Mouse (Mus musculus) kidney, adult 18-20 months (tissue): ENCODE results near the gene Ackr2.

Experiments used
- DNase-seq: peaks from one replicate; pipeline ENCODE4 v3.0.0; 2021

Ackr2 gene

DNA sequence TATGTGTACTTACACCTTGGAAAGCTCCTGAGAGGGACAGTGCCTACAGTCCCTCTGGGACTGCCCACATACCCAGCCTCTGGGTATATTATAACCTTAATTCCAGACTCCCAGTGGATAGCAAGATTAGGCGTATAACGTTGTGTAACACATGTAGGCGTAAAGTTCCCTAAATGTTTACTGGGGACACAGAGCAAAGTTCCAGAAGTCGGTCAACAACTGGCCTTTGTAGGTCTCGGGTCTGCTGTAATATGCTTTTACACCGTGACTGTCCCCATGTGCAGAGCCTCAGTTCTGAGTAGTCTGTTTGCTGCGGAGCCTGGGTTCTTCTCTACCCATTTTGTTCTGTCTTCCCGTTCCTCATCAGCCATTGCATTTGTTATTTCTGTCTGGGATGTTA, 25.3 kb downstream of the Ackr2 start:
- DNase-seq: no peak

DNA sequence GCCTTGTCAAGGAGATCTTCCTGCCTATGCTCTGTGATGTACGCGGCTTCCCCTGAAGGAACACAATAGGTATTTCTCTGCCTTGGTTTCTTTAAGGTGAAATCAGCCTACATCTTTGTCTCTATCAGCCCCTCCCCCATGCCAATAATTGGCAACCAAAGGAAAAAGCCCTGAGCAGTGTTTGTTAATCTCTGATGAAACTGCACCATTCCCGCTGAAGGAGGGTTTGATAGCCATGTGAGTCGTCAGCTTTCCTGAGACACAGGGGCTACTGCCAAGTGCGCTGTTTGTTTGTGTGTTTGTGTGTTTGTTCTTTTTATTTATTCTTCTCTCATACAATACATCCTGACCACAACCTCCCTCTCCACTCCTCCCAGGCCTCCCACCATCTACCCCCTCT, 25.8 kb downstream of the Ackr2 start:
- DNase-seq: no peak

DNA sequence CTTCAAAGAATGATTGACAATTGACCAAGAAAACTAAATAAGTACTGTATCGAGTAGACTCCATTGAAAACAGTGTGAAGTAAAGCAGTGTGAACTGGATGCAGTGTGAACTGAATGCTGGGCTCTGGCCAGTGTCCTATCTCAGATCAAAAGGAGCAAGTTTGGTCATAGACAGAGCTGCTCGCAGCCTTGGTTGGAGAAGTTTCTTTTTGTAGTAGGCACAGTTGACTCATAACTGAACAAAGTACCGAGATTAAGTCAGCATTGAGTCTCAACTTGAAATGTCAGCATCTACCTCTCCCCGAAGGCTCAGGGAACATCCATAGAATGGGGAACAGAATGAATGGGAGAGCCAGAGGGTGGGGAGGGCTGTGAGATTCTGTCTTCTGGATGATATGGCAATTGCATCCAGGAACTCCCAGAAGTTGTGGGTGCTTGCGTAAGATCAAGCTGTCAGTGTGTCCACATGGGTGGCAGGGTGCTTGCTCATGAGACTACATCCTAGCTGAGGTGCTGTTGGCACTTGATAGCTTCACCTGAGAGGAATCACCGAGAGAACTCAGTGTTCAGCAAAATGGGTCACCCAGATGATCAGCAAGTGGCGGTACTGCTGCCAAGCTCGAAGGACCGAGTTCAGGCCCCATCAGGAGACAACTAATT, 26.9 kb downstream of the Ackr2 start:
- no peak for DNase-seq

DNA sequence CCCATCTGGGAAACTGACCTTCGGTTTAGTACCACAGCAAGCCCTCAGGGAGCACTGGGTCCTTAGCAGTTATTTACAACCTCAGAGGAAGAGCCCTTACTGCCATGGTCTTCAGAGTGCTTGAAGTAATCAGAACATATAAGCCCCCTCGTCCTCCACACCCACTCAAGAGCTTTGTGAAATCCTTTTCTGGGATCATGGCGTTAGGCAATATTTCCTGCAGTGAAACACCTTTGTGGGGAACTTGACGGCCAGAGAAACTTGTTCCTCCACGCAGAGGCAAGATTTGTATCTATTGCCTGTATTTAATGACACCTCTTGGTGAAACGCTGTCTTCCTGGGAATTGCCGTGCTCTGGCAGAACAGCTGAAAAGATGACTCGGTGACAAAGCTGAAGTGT, 27.8 kb downstream of the Ackr2 start:
- no peak for DNase-seq

DNA sequence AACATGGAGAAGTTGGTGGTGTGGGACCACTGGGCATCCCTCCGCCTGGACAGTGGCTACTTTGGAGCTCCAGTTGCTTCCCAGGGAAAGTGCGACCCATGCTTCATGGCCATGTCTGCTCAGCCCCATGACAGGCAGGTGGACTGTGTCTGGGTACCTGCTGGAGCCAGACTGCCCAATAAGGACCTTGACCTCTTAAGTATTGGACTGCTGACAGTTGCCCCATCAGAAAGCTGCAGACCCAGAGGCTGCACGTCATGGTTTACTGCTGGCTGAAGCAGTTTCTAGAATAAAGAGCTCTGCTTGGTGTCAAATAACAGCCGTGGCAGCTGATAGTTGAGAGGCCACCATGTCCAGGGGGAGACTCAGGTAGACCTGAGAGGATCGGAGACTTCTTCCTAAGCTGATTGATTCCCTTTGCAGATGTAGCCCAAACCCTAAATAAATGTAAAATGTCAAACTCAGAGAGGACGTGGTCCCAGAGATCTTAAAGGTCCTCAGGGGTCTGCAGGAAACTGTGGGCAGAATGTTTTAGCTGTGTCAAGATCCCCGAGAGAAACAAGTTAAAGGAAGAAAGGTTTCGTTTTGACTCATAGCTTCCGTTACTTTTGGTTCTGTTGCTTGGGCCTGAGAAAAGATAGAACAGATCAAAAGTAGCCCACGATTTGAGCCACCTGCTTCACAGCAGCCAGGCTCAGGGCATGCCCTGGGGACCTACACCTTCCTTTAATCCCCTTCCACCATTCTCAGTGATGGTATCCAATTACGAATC, 28.7 kb downstream of the Ackr2 start:
- DNase-seq: no peak

DNA sequence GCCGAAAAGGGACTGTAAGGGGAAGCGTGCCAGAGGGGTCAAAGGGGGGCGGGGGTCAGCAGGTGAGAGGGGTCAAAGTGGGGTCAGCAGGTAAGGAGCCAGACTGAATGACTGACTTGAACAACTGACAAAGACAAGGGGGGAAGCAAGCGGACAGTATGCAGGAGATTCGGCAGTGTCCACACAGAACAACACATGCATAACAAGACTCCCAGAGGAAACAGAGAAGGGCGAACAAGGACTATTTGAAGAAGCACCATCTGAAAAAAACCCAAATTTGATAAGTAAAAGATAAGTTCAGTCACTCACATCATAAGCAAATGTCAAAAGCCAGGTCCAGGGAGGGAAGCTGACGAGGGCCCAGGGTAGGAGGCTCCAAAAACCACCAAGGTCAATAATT, 29.6 kb downstream of the Ackr2 start:
- no peak for DNase-seq

DNA sequence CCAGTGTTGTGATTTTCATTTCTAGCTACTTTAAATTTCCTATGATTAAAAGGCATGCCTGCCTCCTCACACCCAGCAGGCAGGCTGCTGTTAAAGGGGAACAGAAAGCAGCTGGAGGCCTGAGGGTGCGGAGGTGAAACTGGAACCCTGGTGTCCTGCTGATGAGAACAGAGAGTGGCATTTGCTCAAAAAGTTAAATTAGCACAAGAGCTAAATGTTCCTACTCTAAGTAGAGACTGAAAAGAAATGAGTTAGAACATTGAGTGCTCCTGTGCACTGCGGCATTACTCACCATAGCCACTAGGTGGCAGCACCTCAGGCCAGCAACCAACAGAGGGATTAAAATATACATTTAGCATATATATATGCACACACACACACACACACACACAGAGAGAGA, 30.3 kb downstream of the Ackr2 start:
- peak; percentile 59 for DNase-seq

DNA sequence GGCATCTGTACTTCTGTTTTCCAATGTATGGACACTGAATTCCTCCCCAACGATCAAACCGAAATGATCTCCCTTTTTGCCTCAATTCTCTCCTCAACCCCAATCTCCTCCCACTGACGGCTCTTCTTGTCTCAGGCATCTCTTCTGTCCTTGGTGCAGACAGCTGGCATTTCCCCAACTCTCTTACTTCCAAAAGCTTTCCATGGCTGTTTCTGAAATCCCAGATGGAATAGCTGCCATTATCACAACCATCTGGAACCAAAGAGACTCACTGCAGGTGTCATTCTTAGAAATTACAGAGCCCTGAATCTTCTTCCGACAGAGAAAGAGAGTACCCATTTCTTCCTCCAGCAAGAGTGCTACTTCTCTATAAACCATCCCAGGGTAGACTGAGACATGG, 36.7 kb downstream of the Ackr2 start:
- DNase-seq: no peak

DNA sequence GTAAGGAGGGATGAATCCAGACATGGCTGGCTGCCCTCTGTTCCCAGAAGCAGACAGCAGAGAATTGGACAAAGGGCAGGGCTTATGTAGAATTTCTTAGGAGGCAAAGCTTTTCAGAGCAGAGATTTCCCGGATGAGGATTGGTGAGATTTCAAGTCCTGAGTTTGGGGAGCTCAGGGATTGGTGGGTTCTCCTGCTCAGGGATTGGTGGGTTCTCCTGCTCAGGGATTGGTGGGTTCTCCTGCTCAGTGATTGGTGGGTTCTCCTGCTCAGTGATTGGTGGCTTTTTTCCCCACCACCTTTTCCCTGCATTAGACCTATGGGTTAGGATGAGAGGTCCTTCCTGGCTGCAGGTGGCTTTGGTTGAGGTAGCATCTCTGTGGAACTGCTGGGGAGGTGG, 38.8 kb downstream of the Ackr2 start:
- DNase-seq: no peak

DNA sequence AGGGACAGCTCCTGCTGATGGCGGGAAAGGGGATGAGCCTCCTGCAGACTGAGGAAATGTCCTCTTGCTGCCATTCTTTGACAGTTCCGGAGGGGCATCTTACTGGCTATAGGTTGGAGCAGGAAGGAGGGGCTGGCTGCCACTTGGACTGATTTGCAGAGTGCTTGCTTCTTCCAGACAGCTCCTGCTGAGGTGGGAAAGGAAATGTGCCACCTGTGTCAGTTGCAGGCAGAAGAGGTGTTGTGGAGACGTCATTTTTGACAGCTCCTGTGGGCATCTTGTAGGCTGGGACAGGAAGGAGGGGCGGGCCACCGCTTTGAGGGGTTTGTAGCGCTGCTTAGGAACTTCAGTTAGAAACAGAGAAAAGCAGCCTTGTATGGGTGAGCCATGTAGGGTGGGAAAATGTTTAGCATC, 39.3 kb downstream of the Ackr2 start:
- DNase-seq: no peak

DNA sequence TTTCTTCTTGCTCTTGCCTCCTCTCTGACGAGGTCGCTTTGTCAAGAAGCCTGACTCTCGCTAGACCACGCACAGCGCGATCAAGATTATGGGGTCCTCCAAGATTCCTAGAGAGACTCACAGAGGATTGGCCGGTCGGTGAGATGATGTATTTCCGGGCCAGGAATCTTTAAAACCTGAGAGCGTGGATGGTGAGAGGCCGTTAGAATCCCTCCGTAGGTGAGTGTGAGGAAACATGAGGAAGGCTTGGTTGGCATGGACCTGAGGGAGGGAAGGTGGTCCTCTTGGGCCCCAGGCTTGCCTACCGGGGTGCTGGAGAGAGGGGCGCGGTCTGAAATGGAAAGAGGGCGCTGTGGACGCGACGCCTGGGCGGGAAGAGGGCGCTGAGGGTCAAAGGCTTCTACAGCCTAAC, 39.8 kb downstream of the Ackr2 start:
- DNase-seq: no peak

DNA sequence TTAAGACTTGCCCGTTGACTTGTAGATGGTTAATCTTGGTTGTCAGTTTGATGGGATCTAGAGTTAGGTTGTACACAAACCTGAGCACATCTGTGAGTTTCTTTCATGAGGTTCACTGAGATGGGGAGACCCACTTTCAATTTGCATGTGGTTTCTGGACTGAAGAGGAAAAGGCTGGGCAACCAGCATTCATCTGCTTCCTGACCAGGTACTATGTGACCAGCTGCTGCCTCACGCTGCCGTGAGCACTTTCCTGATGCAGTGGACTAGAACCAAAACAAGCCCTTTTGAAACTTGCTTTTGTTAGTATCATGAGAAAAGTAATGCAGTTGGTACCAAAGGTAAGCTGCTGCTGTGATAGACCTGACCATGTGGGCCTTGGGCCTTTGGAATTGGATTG, 44.9 kb downstream of the Ackr2 start:
- no peak for DNase-seq

DNA sequence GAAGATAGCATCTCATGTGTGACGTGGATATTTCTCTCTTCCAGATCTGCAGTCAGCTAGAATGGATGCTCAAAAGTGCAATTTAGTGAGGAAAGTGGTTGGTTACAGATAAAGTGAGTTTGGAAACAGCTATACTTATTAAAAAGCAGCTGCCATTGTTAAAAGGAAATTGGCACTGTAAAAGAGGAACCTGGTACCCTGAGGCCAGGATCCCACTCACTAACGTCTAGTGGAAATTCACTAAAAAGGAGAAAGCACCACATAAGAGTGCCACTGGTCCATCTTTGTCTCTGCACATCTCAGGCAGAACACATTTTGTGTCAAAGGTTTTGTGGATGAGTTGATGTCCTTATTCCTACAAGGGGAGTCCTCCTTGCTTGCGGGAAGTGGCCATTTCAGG, 45.5 kb downstream of the Ackr2 start:
- DNase-seq: no peak

DNA sequence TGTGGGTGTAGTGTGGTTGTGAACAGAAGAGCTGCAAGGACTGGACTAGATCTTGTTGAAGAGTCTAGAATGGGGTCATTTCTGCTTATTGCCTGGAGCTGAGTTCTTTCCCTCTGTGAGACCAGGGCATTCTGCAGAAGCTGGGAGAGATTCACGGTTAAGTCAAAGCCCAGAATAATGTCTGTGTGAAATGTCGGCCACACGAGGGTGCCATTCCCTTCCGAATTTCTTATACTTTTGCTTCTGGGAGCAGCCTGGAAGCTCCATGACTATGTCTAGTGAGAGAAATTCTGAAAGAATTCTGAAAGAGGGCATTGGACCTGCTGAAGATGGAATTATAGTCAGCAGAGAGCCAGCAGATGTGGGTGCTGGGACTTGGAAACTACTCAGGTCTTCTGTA, 49.6 kb downstream of the Ackr2 start:
- peak; percentile 70 for DNase-seq

DNA sequence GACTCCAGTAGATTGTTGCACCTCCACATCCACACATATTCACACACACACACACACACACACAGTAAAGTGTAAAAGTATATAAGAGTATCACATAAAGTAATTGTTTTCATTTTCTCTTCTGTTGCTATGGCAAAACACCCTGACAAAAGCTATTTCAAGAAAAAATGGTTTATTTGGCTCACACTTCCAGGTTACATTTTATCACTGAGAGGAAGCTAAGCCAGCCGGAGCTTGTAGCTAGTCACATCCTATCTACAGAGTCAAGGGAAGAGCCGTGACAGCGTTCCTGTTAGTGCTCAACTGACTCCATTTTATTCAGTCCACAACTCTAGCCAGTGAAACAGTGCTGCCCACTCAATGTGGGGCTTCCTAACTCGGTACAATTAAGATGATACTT, 50.3 kb downstream of the Ackr2 start:
- DNase-seq: no peak

DNA sequence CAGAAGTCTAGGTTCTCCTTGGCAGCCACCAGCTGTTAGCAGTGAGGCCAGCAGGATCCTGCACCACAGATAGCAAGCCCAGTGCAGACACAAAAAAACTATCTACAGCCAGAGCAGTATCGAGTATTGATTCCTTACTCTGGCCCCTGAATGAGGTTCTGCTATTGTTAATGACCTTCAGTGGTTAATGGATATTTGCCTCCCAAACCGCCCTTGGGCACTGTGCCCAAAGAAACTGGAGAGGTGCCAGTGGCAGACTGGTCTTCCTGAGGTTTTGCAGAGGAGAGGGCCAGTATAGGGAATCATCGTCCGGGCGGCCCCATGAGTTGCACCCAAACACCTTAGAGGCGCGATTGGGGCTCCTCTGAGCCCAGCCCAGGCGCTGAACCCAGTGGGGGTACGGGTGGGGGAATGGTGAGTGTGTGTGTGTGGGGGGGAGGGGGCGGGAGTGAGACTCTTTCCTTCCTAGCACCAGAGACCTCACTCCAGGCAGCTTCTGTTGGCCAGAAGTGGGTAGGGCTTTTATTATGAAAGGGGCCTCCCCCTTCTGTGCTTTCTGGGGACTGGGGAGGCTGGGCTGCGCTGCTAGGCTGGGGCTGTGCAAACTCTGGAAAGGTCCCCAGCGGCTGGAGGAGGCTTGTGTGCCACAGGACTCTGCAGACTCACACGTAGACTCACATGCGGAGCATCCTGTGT, 52.4 kb downstream of the Ackr2 start, which contains the start of gene Fam198a:
Gene Fam198a (plus strand): TSS at position 571 of the 696 bp plus-strand sequence.
- DNase-seq: peak; percentile 83

DNA sequence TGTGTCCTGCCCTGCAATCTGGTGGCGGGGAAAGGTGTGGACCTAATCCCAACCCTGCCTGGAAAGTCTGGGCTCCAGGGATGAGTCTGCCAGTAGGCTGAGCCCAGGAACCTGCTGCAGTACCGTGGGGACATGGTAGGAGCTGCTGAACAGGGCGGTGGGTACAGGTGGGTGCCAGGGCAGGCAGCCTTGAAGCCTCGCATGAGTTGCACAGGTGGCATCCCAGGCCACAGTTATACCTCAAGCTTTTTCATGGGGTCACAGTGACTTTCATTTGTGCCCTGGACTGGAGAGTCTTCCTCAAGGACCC, 52.9 kb downstream of the Ackr2 start:
- DNase-seq: no peak

DNA sequence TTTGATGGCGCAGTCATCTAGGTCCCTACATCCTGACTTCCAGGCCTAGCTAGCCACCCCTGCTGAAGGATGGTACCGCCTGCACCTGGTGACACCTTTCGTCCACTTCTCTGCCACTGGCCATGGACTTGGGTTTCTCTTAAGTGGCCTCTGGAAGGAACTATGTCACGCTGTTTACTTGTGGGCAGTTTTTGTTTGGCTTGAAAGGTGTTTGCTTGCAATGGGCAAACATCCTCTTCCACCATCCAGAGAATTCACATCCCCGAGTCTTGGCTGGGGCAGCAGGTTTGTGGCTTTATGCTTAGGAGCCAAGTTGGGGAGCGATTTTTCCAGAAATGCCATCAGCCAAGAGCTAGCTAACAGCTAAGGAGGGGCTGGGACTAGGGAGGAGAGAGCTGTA, 54.4 kb downstream of the Ackr2 start:
- DNase-seq: no peak

DNA sequence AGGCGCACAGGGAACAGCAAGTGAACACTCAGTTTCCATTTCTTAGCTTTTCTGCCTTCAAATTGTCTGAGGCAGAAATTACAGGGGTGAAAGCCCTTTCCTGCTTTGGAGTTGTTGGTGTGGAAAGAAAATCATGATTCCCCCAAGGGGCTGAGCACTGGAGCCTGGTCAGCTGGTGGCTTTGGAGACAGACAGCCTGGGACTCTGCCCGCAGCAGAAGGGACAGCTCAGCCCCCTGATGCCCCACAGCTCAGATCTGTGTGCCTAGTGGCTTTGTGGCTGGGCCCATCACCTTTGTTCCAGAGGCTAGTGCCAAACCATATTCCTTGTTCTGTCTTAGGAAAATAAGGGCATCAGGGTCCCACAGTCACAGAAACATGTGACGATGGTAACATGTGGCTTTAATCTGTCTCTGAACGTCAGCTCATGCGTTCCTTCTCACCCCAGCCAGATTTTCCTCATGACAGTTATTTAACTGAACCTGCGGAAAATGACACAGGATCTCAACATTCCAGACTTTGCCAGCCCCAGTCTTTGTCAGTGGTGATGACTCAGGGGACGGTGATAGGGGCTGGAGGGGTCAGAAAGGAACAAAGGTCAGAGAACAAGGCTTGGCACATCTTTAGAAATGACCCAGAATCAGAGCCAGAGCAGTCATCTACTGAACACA, 61.9 kb downstream of the Ackr2 start:
- DNase-seq: no peak
